Mouse (Mus musculus): ENCODE measurements around the gene Mgl2. TPM values are rescaled to one million over a fixed set of nuclear protein-coding genes. Genes with fewer than 3 reads are reported as not detected.

Gene Mgl2
- polyA plus RNA-seq, 1 experiment: 0.93 TPM

GRCm38 (mm10) chr11:70171181-70171580, 41.1 kb downstream of the Mgl2 start:
- H3K36me3 ChIP-seq (ENCODE audit: control insufficient read depth, insufficient read depth, low read length): no peaks in the 10 kb centered on the region
- WGBS: 60% methylated on average over 7 of the region's 7 CpGs
- TF ChIP-seq CTCF (IDR thresholded peaks at IDR 0.05; ENCODE audit: extremely low read depth, insufficient read length, insufficient replicate concordance, low read depth, low read length): no peak
- TF ChIP-seq POLR2A (IDR thresholded peaks at IDR 0.05; ENCODE audit: low read depth, low read length): no peak
- H3K27me3 ChIP-seq (ENCODE audit: control insufficient read depth, insufficient read depth, low read length): no peaks in the 10 kb centered on the region
- H3K4me3 ChIP-seq (ENCODE audit: low read depth, low read length): no peak overlapping the region
- no peaks in the 10 kb centered on the region for H3K4me1 ChIP-seq (ENCODE audit: control insufficient read depth, insufficient read depth, insufficient read length, low read length)
- H3K27ac ChIP-seq (ENCODE audit: insufficient read depth, low read depth, low read length): no peak overlapping the region

GRCm38 (mm10) chr11:70171847-70172246, 41.7 kb downstream of the Mgl2 start:
- Histone ChIP-seq H3K36me3 (ENCODE audit: control insufficient read depth, insufficient read depth, low read length) (no peaks in the 10 kb centered on the region), H3K4me1 (ENCODE audit: control insufficient read depth, insufficient read depth, insufficient read length, low read length) (no peaks in the 10 kb centered on the region), H3K4me3 (ENCODE audit: low read depth, low read length) (no peak overlapping the region), H3K27ac (ENCODE audit: insufficient read depth, low read depth, low read length) (no peak overlapping the region), H3K27me3 (ENCODE audit: control insufficient read depth, insufficient read depth, low read length) (no peaks in the 10 kb centered on the region)
- WGBS: 47% methylated on average over 3 of the region's 3 CpGs
- TF ChIP-seq POLR2A (IDR thresholded peaks at IDR 0.05; ENCODE audit: low read depth, low read length): no peak
- TF ChIP-seq CTCF (IDR thresholded peaks at IDR 0.05; ENCODE audit: extremely low read depth, insufficient read length, insufficient replicate concordance, low read depth, low read length): peak; percentile 35; the same call in 1 of the 2 replicates

- Histone ChIP-seq H3K27ac (ENCODE audit: insufficient read depth, low read depth, low read length) (no peak overlapping the region), H3K27me3 (ENCODE audit: control insufficient read depth, insufficient read depth, low read length) (no peaks in the 10 kb centered on the region), H3K36me3 (ENCODE audit: control insufficient read depth, insufficient read depth, low read length) (no peaks in the 10 kb centered on the region), H3K4me3 (ENCODE audit: low read depth, low read length) (no peak overlapping the region), H3K4me1 (ENCODE audit: control insufficient read depth, insufficient read depth, insufficient read length, low read length) (no peaks in the 10 kb centered on the region)
- 60% methylated on average over 5 of the region's 5 CpGs for WGBS
- TF ChIP-seq POLR2A (IDR thresholded peaks at IDR 0.05; ENCODE audit: low read depth, low read length): no peak
- no peak for TF ChIP-seq CTCF (IDR thresholded peaks at IDR 0.05; ENCODE audit: extremely low read depth, insufficient read length, insufficient replicate concordance, low read depth, low read length)
Measured at GRCm38 (mm10) chr11:70172298-70172697, 42.2 kb downstream of the Mgl2 start.

DNA sequence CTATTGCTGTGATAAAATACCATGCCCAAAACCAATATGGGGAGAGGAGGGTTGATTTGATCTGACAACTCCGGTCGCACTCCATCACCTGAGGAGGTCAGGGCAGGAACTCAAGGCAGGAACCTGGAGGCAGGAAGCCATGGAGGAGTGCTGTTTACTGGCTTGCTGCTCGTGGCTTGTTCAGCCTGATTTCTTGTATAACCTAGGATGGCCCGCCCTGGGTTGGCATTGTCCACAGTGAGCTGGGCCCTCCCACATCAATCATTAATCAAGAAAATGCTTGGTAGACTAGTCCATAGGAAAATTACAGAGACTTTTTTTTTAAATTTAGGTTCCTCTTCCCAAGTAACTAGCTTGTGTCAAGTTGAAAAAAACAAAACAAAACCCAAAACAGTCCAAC, 44.4 kb downstream of the Mgl2 start:
- Histone ChIP-seq H3K36me3 (ENCODE audit: control insufficient read depth, insufficient read depth, low read length) (no peaks in the 10 kb centered on the region), H3K4me1 (ENCODE audit: control insufficient read depth, insufficient read depth, insufficient read length, low read length) (no peaks in the 10 kb centered on the region), H3K27me3 (ENCODE audit: control insufficient read depth, insufficient read depth, low read length) (no peaks in the 10 kb centered on the region), H3K27ac (ENCODE audit: insufficient read depth, low read depth, low read length) (no peak overlapping the region), H3K4me3 (ENCODE audit: low read depth, low read length) (no peak overlapping the region)
- no peak for TF ChIP-seq CTCF (IDR thresholded peaks at IDR 0.05; ENCODE audit: extremely low read depth, insufficient read length, insufficient replicate concordance, low read depth, low read length)
- no peak for TF ChIP-seq POLR2A (IDR thresholded peaks at IDR 0.05; ENCODE audit: low read depth, low read length)
- 61% methylated on average over 4 of the region's 4 CpGs for WGBS

GRCm38 (mm10) chr11:70177647-70178046, 47.5 kb downstream of the Mgl2 start:
- WGBS: 74% methylated on average over 8 of the region's 8 CpGs
- Histone ChIP-seq H3K4me3 (ENCODE audit: low read depth, low read length) (no peak overlapping the region), H3K36me3 (ENCODE audit: control insufficient read depth, insufficient read depth, low read length) (no peaks in the 10 kb centered on the region), H3K27me3 (ENCODE audit: control insufficient read depth, insufficient read depth, low read length) (no peaks in the 10 kb centered on the region), H3K4me1 (ENCODE audit: control insufficient read depth, insufficient read depth, insufficient read length, low read length) (no peaks in the 10 kb centered on the region), H3K27ac (ENCODE audit: insufficient read depth, low read depth, low read length) (no peak overlapping the region)
- TF ChIP-seq POLR2A (IDR thresholded peaks at IDR 0.05; ENCODE audit: low read depth, low read length) (no peak), CTCF (IDR thresholded peaks at IDR 0.05; ENCODE audit: extremely low read depth, insufficient read length, insufficient replicate concordance, low read depth, low read length) (peak; percentile 30; the same call in 1 of the 2 replicates)

GRCm38 (mm10) chr11:70178311-70178710, 48.2 kb downstream of the Mgl2 start:
- Histone ChIP-seq H3K27ac (ENCODE audit: insufficient read depth, low read depth, low read length) (no peak overlapping the region), H3K27me3 (ENCODE audit: control insufficient read depth, insufficient read depth, low read length) (no peaks in the 10 kb centered on the region), H3K4me3 (ENCODE audit: low read depth, low read length) (no peak overlapping the region), H3K36me3 (ENCODE audit: control insufficient read depth, insufficient read depth, low read length) (no peaks in the 10 kb centered on the region), H3K4me1 (ENCODE audit: control insufficient read depth, insufficient read depth, insufficient read length, low read length) (no peaks in the 10 kb centered on the region)
- no peak for TF ChIP-seq POLR2A (IDR thresholded peaks at IDR 0.05; ENCODE audit: low read depth, low read length)
- TF ChIP-seq CTCF (IDR thresholded peaks at IDR 0.05; ENCODE audit: extremely low read depth, insufficient read length, insufficient replicate concordance, low read depth, low read length): no peak
- WGBS: 86% methylated on average over 11 of the region's 11 CpGs

GRCm38 (mm10) chr11:70178756-70179155, 48.6 kb downstream of the Mgl2 start:
- WGBS: 76% methylated on average over 11 of the region's 11 CpGs
- Histone ChIP-seq H3K27ac (ENCODE audit: insufficient read depth, low read depth, low read length) (no peak overlapping the region), H3K27me3 (ENCODE audit: control insufficient read depth, insufficient read depth, low read length) (no peaks in the 10 kb centered on the region), H3K4me3 (ENCODE audit: low read depth, low read length) (no peak overlapping the region), H3K4me1 (ENCODE audit: control insufficient read depth, insufficient read depth, insufficient read length, low read length) (no peaks in the 10 kb centered on the region), H3K36me3 (ENCODE audit: control insufficient read depth, insufficient read depth, low read length) (no peaks in the 10 kb centered on the region)
- TF ChIP-seq CTCF (IDR thresholded peaks at IDR 0.05; ENCODE audit: extremely low read depth, insufficient read length, insufficient replicate concordance, low read depth, low read length): no peak
- TF ChIP-seq POLR2A (IDR thresholded peaks at IDR 0.05; ENCODE audit: low read depth, low read length): no peak

All from small intestine, adult 2 months (tissue).